Mouse (Mus musculus) adrenal gland (tissue): Measurements from ENCODE around the gene Olfr741.

Experiments used
- intact Hi-C: fragments of 180-260 bp; cut with DNase I; formaldehyde crosslinking; loops from one replicate; pipeline ENCODE4 v1.15.1; 2025
- long read RNA-seq, 2 experiments: library from polyadenylated mRNA; unstranded; transcript quantifications; one replicate each; pipeline ENCODE4 v2.0.0; 2020; ENCODE audit warnings: borderline replicate concordance in 1 of 2; ENCODE audit not compliant: insufficient replicate concordance in 1 of 2

Gene Olfr741
- long read RNA-seq, experiment 1 = 0 reads
- long read RNA-seq, experiment 2 = 0 reads

GRCm38 (mm10) chr14:50472438-50472837 lies at the start of gene Olfr741:
TSS of gene Olfr741 (plus strand) at chr14:50472738.
- intact Hi-C loops = no loop called here

- intact Hi-C loops = no loop called here
Observed at GRCm38 (mm10) chr14:50445245-50445644, 27.3 kb upstream of the Olfr741 start, which contains the start of gene Olfr740. TSS of gene Olfr740 (plus strand) at chr14:50445545.

- intact Hi-C loops = no loop called here
Observed at GRCm38 (mm10) chr14:50478406-50478805, 5.9 kb downstream of the Olfr741 start.

- intact Hi-C loops = no loop called here
Observed at GRCm38 (mm10) chr14:50503300-50503699, 30.8 kb downstream of the Olfr741 start, which contains the start of gene Olfr742. TSS of gene Olfr742 (plus strand) at chr14:50503600.

- intact Hi-C loops = no loop called here
Observed at GRCm38 (mm10) chr14:50521539-50521938, 49.0 kb downstream of the Olfr741 start, which contains the start of gene Olfr743. TSS of gene Olfr743 (plus strand) at chr14:50521839.
